Mouse (Mus musculus) liver, embryonic 14 days (tissue): ENCODE data around the gene Gm5795. TPM values are rescaled to one million over a fixed set of nuclear protein-coding genes. Genes with fewer than 3 reads are reported as not detected.

Source experiments
- polyA plus RNA-seq: library from polyadenylated mRNA; depleted of rRNA; stranded (reverse); fragments of >200 nt; gene quantifications from 2 replicates; pipeline ENCODE4 v1.2.3, GENCODE M21; 2012; rRNA removed

The Gm5795 gene
- not detected in 2 replicates for polyA plus RNA-seq

DNA sequence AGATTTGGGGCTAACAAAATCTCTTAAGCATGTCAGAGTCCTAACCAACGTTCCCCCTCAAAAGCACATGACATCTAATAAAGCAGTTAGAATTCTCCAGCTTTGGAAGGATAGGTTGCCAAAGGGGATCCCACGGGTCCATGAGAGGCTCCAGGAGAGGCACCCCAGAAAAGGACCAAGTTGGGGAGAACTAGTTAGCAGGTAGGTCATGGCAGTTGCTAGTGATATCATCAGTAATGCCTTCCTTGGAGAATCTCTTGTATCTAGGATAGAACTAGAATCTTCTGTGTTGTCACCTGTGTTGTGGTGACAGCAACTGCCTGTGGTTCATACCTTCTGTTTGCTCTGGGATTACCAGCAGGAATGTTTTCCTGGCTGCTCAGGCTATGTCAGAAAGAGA lies at the start of gene Gm5795:
TSS of gene Gm5795 (plus strand) at position 301 of the 400 bp plus-strand sequence.

DNA sequence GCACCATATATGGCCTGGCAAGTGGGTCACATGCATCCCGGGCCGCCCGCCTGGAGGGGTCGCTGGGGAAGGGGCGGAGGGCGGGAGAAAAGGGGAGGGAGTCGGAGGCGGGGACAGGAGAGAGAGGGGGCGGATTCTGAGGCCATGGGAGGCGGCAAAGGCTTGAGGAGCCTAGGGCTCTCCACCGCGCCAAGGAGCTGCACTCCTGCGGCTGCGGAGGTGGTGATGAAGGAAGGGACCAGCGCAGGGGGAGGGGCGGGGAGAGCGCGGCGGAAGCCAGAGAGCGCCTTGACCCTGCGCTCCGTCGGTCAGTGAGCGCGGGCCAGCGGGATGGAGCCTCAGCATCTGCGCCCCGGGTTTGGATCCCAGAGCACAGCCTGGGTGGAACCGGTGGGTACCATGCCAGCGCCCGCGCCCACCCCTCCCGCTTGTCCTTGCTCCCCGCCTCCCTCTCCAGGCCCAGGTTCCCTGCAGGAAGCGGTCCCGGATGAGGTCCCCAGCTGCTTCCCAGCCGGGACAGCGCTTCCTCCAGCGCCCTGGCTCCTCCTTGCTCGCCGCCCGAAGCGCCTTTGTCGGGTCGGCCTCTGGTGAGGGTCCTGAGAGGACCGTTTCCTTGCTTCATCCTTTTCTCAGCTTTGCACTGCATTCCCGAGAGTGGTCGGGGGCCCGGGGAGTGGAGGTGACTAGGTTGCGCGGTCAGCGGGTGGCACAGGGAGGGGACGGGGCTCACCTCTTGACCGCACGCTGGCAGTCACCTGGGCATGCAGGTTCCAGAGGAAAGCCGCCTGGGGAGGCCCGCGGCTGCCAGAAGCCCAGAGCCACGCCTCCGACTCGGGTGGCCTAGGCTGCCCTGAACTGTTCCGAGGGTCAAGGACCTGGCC lies 20.5 kb downstream of the Gm5795 start, which contains the start of gene D830030K20Rik:
TSS of gene D830030K20Rik (plus strand) at position 217 of the 881 bp plus-strand sequence.

Other genes starting within 250 kb of the Gm5795 start
- gene Gm2888, start 158.3 kb upstream of the Gm5795 start, polyA plus RNA-seq = not detected in 2 replicates
- 0.08 and 0.18 TPM in 2 replicates for gene Gm2897, start 139.0 kb upstream of the Gm5795 start, polyA plus RNA-seq
- gene Gm10340, start 54.3 kb upstream of the Gm5795 start, polyA plus RNA-seq = not detected in 2 replicates
- gene D830030K20Rik, start 20.2 kb downstream of the Gm5795 start, polyA plus RNA-seq = 0.07 and 0.20 TPM in 2 replicates
- gene Gm2956, start 144.4 kb downstream of the Gm5795 start, polyA plus RNA-seq = not detected in 2 replicates
- not detected in 2 replicates for gene Gm10413, start 206.8 kb downstream of the Gm5795 start, polyA plus RNA-seq
- 0.01 and 0.02 TPM in 2 replicates for gene Gm10409, start 224.4 kb downstream of the Gm5795 start, polyA plus RNA-seq
- gene Gm3005, start 239.8 kb downstream of the Gm5795 start, polyA plus RNA-seq = 0.07 TPM in 1 of 2 replicates, not detected in the other